Mouse (Mus musculus) NIH3T3 (cell line): ENCODE results near the gene Hs3st4.

Experiments
- DNase-seq: peaks from one replicate; pipeline ENCODE4 v3.0.0-alpha.2; 2012; ENCODE audit warnings: low read depth

The Hs3st4 gene

GRCm38 (mm10) chr7:124347218-124348017 lies 364.7 kb downstream of the Hs3st4 start:
- no peak for DNase-seq

- no peak for DNase-seq
These were observed 371.4 kb downstream of the Hs3st4 start for GRCm38 (mm10) chr7:124354035-124354434.

DNA sequence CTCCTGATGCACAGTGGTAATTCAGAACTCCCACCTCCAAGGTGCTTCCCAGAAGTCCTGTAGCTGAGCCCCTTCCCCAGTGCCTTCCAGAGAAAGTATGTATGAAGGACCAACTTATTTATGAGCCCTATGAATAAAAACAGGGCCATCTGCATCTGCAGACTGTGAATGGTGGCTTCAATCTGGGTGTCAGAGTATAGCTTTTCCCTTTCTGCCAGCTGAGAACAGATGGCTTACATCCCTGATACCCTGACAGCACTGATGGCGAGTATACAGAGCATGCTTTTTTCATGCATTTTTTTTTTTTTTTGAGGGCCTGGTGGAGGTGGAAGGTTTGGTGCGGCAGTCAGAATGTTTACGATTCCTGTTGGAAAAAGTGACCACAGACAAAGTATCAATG lies 375.4 kb downstream of the Hs3st4 start:
- DNase-seq = no peak

DNA sequence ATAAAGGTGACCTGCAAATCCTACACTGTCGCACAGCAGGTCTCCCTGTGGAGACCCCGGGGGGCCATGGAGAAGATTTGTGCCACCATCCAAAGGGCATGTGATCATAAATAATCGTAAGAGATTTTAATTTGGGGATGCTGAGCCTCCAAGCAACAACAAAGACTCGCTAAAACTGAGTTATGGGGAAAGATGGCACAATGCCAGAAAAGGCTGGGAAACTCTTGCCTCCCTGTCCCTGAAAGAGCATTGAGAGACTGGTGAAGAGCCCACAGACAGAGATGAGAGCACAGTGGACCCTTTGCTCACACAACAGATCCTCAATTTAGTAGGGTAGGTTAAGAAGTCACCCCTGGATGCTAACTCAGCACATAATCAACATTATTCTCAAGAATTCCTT lies 377.2 kb downstream of the Hs3st4 start:
- DNase-seq = no peak

DNA sequence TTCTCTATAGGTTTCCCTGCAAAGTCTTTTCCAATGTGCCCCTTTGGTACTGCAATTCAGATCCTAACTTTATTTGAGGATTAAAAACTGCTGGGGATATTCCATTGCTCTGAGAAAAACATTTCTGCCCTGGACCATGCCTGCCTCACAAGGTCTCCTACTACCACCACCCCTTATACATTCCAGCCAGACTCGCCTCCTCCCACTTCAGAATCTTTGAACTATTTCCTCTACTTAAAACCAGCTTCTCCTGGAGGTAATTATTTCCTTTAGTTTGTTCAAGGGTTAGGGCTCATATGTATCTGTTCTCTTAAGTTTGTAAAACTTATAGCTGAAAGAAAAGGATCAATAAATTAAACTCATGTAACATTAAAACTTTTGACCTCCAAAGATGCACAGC lies 389.6 kb downstream of the Hs3st4 start:
- no peak for DNase-seq

GRCm38 (mm10) chr7:124372697-124373096 lies 390.0 kb downstream of the Hs3st4 start:
- DNase-seq = no peak

GRCm38 (mm10) chr7:124383489-124383888 lies 400.8 kb downstream of the Hs3st4 start:
- DNase-seq = peak; percentile 1

DNA sequence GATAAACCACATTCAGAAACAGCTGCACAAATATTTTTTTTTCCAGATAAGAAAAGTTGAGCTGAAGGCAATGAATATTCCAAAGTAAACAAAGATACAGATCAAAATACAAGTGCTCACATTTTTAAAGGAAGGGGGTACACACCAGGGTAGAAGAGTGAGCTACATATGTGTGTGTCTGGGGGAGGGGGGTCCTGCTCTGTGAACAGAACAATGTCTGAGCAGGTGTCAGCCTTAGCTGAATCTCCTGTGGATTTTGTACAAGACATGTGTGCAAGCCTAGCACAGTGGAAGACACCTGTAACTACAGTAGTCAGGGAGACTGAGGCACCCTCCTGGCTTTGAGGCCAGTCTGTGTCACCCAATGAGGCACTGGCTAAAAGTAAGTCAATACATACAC lies 416.5 kb downstream of the Hs3st4 start:
- DNase-seq = no peak

GRCm38 (mm10) chr7:124426951-124427350 lies 444.3 kb downstream of the Hs3st4 start:
- no peak for DNase-seq
